Mouse (Mus musculus): ENCODE results near the gene Popdc2. TPM values are rescaled to one million over a fixed set of nuclear protein-coding genes. Genes with fewer than 3 reads are reported as not detected.
"Not testable (repeated sequence)": the region's sequence is repeated elsewhere in the genome, so short reads cannot be mapped to it uniquely, and the experiment has no call there.

Gene Popdc2
- total and polyA plus RNA-seq, 2 experiments from 2014 or later, result 0.14 to 0.39 TPM

GRCm38 (mm10) chr16:38334431-38334830 is 27.6 kb upstream of the Popdc2 start:
- DNase-seq (no peak), ATAC-seq (no peak)
- Histone ChIP-seq H3K36me3 (ENCODE audit: insufficient read depth) (no peaks in the 10 kb centered on the region), H3K27ac (ENCODE audit: low read depth, low read length) (no peak overlapping the region), H3K4me2 (ENCODE audit: low read depth) (no peak overlapping the region), H3K9ac (no peak overlapping the region), H3K4me3 (ENCODE audit: low read depth, low read length) (no peak overlapping the region), H3K27me3 (ENCODE audit: insufficient read depth, low read length) (no peaks in the 10 kb centered on the region), H3K4me1 (ENCODE audit: insufficient read depth) (no peaks in the 10 kb centered on the region), H3K9me3 (ENCODE audit: low read length) (no peaks in the 10 kb centered on the region)
- no peak for TF ChIP-seq CTCF (IDR thresholded peaks at IDR 0.05; ENCODE audit: low read depth)
- WGBS, result 44% methylated on average over 6 of the region's 6 CpGs

- WGBS, result 91% methylated on average over 4 of the region's 4 CpGs
- H3K36me3 ChIP-seq (ENCODE audit: insufficient read depth); H3K9me3 ChIP-seq (ENCODE audit: low read length); H3K9ac ChIP-seq; H3K27me3 ChIP-seq (ENCODE audit: insufficient read depth, low read length); H3K4me1 ChIP-seq (ENCODE audit: insufficient read depth); DNase-seq; ATAC-seq; H3K4me2 ChIP-seq (ENCODE audit: low read depth); H3K27ac ChIP-seq (ENCODE audit: low read depth, low read length); H3K4me3 ChIP-seq (ENCODE audit: low read depth, low read length): not testable (repeated sequence)
Measured at GRCm38 (mm10) chr16:38338077-38338476, 23.9 kb upstream of the Popdc2 start.

GRCm38 (mm10) chr16:38341396-38342324 is 20.3 kb upstream of the Popdc2 start, which contains the start of gene Maats1:
Maats1 (minus strand) TSS chr16:38342143.
- H3K36me3 ChIP-seq (ENCODE audit: insufficient read depth), result no peaks in the 10 kb centered on the region
- peak within 1 kb of the TSS; percentile 47 for H3K9ac ChIP-seq
- DNase-seq, result peak; percentile 83
- ATAC-seq, result peak; percentile 95
- H3K4me3 ChIP-seq (ENCODE audit: low read depth, low read length), result peak within 1 kb of the TSS; percentile 40
- H3K27ac ChIP-seq (ENCODE audit: low read depth, low read length), result no peak within 1 kb of the TSS
- no peaks in the 10 kb centered on the region for H3K9me3 ChIP-seq (ENCODE audit: low read length)
- 8% methylated on average over 30 of the region's 30 CpGs for WGBS
- H3K27me3 ChIP-seq (ENCODE audit: insufficient read depth, low read length), result no peaks in the 10 kb centered on the region
- 0 out of 2 replicates have a peak, but pooled peaks cover 3% of the 10 kb centered on the region for H3K4me1 ChIP-seq (ENCODE audit: insufficient read depth)
- no peak for TF ChIP-seq CTCF (IDR thresholded peaks at IDR 0.05; ENCODE audit: low read depth)
- H3K4me2 ChIP-seq (ENCODE audit: low read depth), result peak within 1 kb of the TSS; percentile 54

- no peak overlapping the region for H3K4me2 ChIP-seq (ENCODE audit: low read depth)
- no peak overlapping the region for H3K4me3 ChIP-seq (ENCODE audit: low read depth, low read length)
- H3K9me3 ChIP-seq (ENCODE audit: low read length), result no peaks in the 10 kb centered on the region
- 84% methylated on average over 3 of the region's 3 CpGs for WGBS
- no peaks in the 10 kb centered on the region for H3K27me3 ChIP-seq (ENCODE audit: insufficient read depth, low read length)
- H3K36me3 ChIP-seq (ENCODE audit: insufficient read depth), result peaks cover under 1% of the 10 kb centered on the region; the same call in 1 of the 2 replicates
- DNase-seq (peak; percentile 66), ATAC-seq (no peak)
- no peak overlapping the region for H3K9ac ChIP-seq
- 0 out of 2 replicates have a peak, but pooled peaks cover 8% of the 10 kb centered on the region for H3K4me1 ChIP-seq (ENCODE audit: insufficient read depth)
- H3K27ac ChIP-seq (ENCODE audit: low read depth, low read length), result no peak overlapping the region
- TF ChIP-seq CTCF (IDR thresholded peaks at IDR 0.05; ENCODE audit: low read depth), result peak; percentile 64
Measured at GRCm38 (mm10) chr16:38344941-38345725, 16.9 kb upstream of the Popdc2 start.

- Histone ChIP-seq H3K4me1 (ENCODE audit: insufficient read depth) (0 out of 2 replicates have a peak, but pooled peaks cover 8% of the 10 kb centered on the region), H3K4me3 (ENCODE audit: low read depth, low read length) (peak within 1 kb of the TSS; percentile 85), H3K9me3 (ENCODE audit: low read length) (no peaks in the 10 kb centered on the region), H3K27me3 (ENCODE audit: insufficient read depth, low read length) (no peaks in the 10 kb centered on the region), H3K36me3 (ENCODE audit: insufficient read depth) (peaks cover 13% of the 10 kb centered on the region), H3K4me2 (ENCODE audit: low read depth) (peak within 1 kb of the TSS; percentile 83), H3K27ac (ENCODE audit: low read depth, low read length) (peak within 1 kb of the TSS; percentile 81), H3K9ac (peak within 1 kb of the TSS; percentile 81)
- DNase-seq, result peak; percentile 96
- 4% methylated on average over 35 of the region's 35 CpGs for WGBS
- TF ChIP-seq CTCF (IDR thresholded peaks at IDR 0.05; ENCODE audit: low read depth), result no peak
- ATAC-seq, result peak; percentile 99
Measured at GRCm38 (mm10) chr16:38346529-38347325, 15.3 kb upstream of the Popdc2 start, which contains the start of the genes Cox17 and Gm21987. Cox17 (plus strand) TSS chr16:38346991. Gm21987 (plus strand) TSS chr16:38347040.

GRCm38 (mm10) chr16:38347588-38347987 is 14.4 kb upstream of the Popdc2 start:
- ATAC-seq (no peak), DNase-seq (no peak)
- Histone ChIP-seq H3K4me3 (ENCODE audit: low read depth, low read length) (peak overlapping the region; percentile 85), H3K27me3 (ENCODE audit: insufficient read depth, low read length) (no peaks in the 10 kb centered on the region), H3K9me3 (ENCODE audit: low read length) (no peaks in the 10 kb centered on the region), H3K27ac (ENCODE audit: low read depth, low read length) (no peak overlapping the region), H3K36me3 (ENCODE audit: insufficient read depth) (peaks cover 13% of the 10 kb centered on the region), H3K4me2 (ENCODE audit: low read depth) (peak overlapping the region; percentile 83), H3K4me1 (ENCODE audit: insufficient read depth) (0 out of 2 replicates have a peak, but pooled peaks cover 8% of the 10 kb centered on the region), H3K9ac (peak overlapping the region; percentile 81; the same call in 1 of the 2 replicates)
- 72% methylated on average over 6 of the region's 6 CpGs for WGBS
- TF ChIP-seq CTCF (IDR thresholded peaks at IDR 0.05; ENCODE audit: low read depth), result no peak
